ENCODE assay signal across 10 mouse cellular contexts in genomic region chr13:52584654-52585455, GRCm38 (mm10). TPM values are rescaled to one million over a fixed set of nuclear protein-coding genes. Genes with fewer than 3 reads are reported as not detected.
DNase-seq lines count a peak whose midpoint lies in the region; ATAC-seq and TF ChIP-seq lines count a peak whose summit lies in the region.
"Had no signal": no experiment of that assay in that cellular context is flagged by ENCODE, and none has a peak within 500 bp of the region (broad histone marks: within the 10 kb centered on the region; RNA-seq: fewer than 3 reads in every experiment).

No protein-coding gene starts in this region.

- peaks cover under 1% of the 10 kb centered on the region; the same call in 1 of the 2 replicates for H3K36me3 ChIP-seq in ES-E14 (ENCODE audit: control insufficient read depth, insufficient read depth, low read length, poor library complexity, severe bottlenecking)
- H3K36me3 ChIP-seq in heart, embryonic 13.5 days: no peaks in the 10 kb centered on the region
- no peaks in the 10 kb centered on the region for H3K36me3 ChIP-seq in midbrain, embryonic 14.5 days (ENCODE audit: control insufficient read depth, insufficient read depth, low read length)
- H3K36me3 ChIP-seq: neural tube, embryonic 12.5 days had no signal

- in situ Hi-C loops in ES-E14 (cut with MboI; ENCODE audit: low sequenced_read_pairs in 2 of 2, unreplicated experiment in 2 of 2): no loop called here

- 39% methylated on average over 17 of the region's 17 CpGs for WGBS in heart, embryonic 13.5 days
- WGBS in midbrain, embryonic 14.5 days: 70% methylated on average over 17 of the region's 17 CpGs

- H3K27me3 ChIP-seq in heart, embryonic 13.5 days (replicated peaks): no peaks in the 10 kb centered on the region
- peaks cover 27% of the 10 kb centered on the region for H3K27me3 ChIP-seq in midbrain, embryonic 14.5 days (ENCODE audit: control insufficient read depth, insufficient read depth, low read length)

- ATAC-seq in heart, embryonic 13.5 days (ENCODE audit: extremely low read depth, insufficient number of reproducible peaks, low FRiP score, low TSS enrichment): no peak
- ATAC-seq in midbrain, embryonic 14.5 days (ENCODE audit: low FRiP score, low TSS enrichment): no peak

- no peaks in the 10 kb centered on the region for H3K9me3 ChIP-seq in ES-E14 (ENCODE audit: control insufficient read depth, insufficient read depth, low read depth, low read length)
- no peaks in the 10 kb centered on the region for H3K9me3 ChIP-seq in heart, embryonic 13.5 days
- H3K9me3 ChIP-seq in midbrain, embryonic 14.5 days (ENCODE audit: control insufficient read depth, low read length): no peaks in the 10 kb centered on the region
- H3K9me3 ChIP-seq: neural tube, embryonic 12.5 days had no signal

- H3K9ac ChIP-seq in ES-E14 (ENCODE audit: insufficient read depth, low read depth, low read length, poor library complexity, severe bottlenecking): no peak overlapping the region; the same call in 1 of the 2 replicates
- H3K9ac ChIP-seq in heart, embryonic 13.5 days: peak overlapping the region; percentile 37; the same call in 1 of the 2 replicates
- H3K9ac ChIP-seq in midbrain, embryonic 14.5 days (replicated peaks; ENCODE audit: low read length): no peak overlapping the region
- H3K9ac ChIP-seq: neural tube, embryonic 12.5 days had no signal

- H3K27ac ChIP-seq in ES-E14 (ENCODE audit: insufficient read depth, low read depth, low read length, poor library complexity, severe bottlenecking): no peak overlapping the region; the same call in 1 of the 2 replicates
- 0 out of 2 replicates have a peak overlapping the region, but pooled peaks have one; percentile 28 for H3K27ac ChIP-seq in heart, embryonic 13.5 days (replicated peaks)
- no peak overlapping the region for H3K27ac ChIP-seq in midbrain, embryonic 14.5 days (replicated peaks; ENCODE audit: low read depth, low read length)
- H3K27ac ChIP-seq: neural tube, embryonic 12.5 days had no signal

- peak; percentile 36 for DNase-seq in gastrocnemius, postnatal 25 days
- DNase-seq in gastrocnemius, adult 8-10 months (ENCODE audit: low spot score in 2 of 2): no peak
- DNase-seq in ES-E14 (ENCODE audit: low read depth, low spot score): peak; percentile 70
- DNase-seq in lung, postnatal 4 days: peak; percentile 47 to 48
- DNase-seq in frontal cortex, postnatal 25 days (ENCODE audit: low spot score in 2 of 2): no peak
- DNase-seq in right cerebral cortex, adult 2 months (ENCODE audit: low spot score in 2 of 2): no peak
- no peak for DNase-seq in midbrain, embryonic 14.5 days
- DNase-seq: cerebellum, postnatal 36 days had no signal

- H3K4me2 ChIP-seq in heart, embryonic 13.5 days: peak overlapping the region; percentile 61
- H3K4me2 ChIP-seq in midbrain, embryonic 14.5 days (ENCODE audit: low read length): no peak overlapping the region

- peak overlapping the region; percentile 27 to 90 for H3K4me3 ChIP-seq in ES-E14 (ENCODE audit: insufficient read depth in 1 of 2, low read depth in 1 of 2, low read length in 2 of 2, poor library complexity in 1 of 2, severe bottlenecking in 1 of 2)
- H3K4me3 ChIP-seq in heart, embryonic 13.5 days: peak overlapping the region; percentile 35
- H3K4me3 ChIP-seq in midbrain, embryonic 14.5 days (replicated peaks; ENCODE audit: low read depth, low read length): no peak overlapping the region
- H3K4me3 ChIP-seq: neural tube, embryonic 12.5 days had no signal

- peaks cover 5% of the 10 kb centered on the region in 2 experiments for H3K4me1 ChIP-seq in ES-E14 (ENCODE audit: control insufficient read depth in 2 of 2, insufficient read depth in 2 of 2, low read length in 2 of 2, poor library complexity in 1 of 2)
- H3K4me1 ChIP-seq in heart, embryonic 13.5 days: peaks cover 8% of the 10 kb centered on the region; the same call in 1 of the 2 replicates
- H3K4me1 ChIP-seq in midbrain, embryonic 14.5 days (ENCODE audit: control insufficient read depth, insufficient read depth, low read length): 0 out of 2 replicates have a peak, but pooled peaks cover 7% of the 10 kb centered on the region

TF ChIP-seq in ES-E14, 5 proteins besides CTCF, POLR2A, EP300 and RAD21:
- TF ChIP-seq CHD2 (IDR thresholded peaks at IDR 0.05; ENCODE audit: low read depth, low read length) (no peak), ZC3H11A (IDR thresholded peaks at IDR 0.05; ENCODE audit: borderline replicate concordance, low read depth, low read length) (no peak), MAFK (IDR thresholded peaks at IDR 0.05; ENCODE audit: insufficient read depth, low read depth, low read length) (no peak), ZNF384 (IDR thresholded peaks at IDR 0.05; ENCODE audit: low read depth, low read length) (no peak), HCFC1 (IDR thresholded peaks at IDR 0.05; ENCODE audit: borderline replicate concordance, insufficient read depth, low read length) (no peak)

RNA-seq across cellular contexts. Expression of gene Syk, which starts 1.9 kb away (rescaled TPM):
- total RNA-seq in gastrocnemius, postnatal 25 days (2021): 1 to 10 TPM; 2.8 to 3.0 TPM
- 1 to 10 TPM in 3 of 4 experiments, under 1 TPM in 1; 0.46 to 1.6 (median 1.3) TPM for total RNA-seq in gastrocnemius, adult 8-10 months (2022)
- total RNA-seq in ES-E14 (2012; rRNA removed): 13.3 and 22.3 TPM in 2 replicates
- polyA plus RNA-seq in heart, embryonic 13.5 days (2015; fragmentation: Nextera tagmentation; extraction: Ambion mirVana): 6.3 and 6.5 TPM in 2 replicates
- polyA plus RNA-seq in midbrain, embryonic 14.5 days (2014; fragmentation: Nextera tagmentation; extraction: Ambion mirVana): 0.77 and 1.9 TPM in 2 replicates

RNA-seq across cellular contexts. Expression of gene Diras2, which starts 53.8 kb away (rescaled TPM):
- total RNA-seq in gastrocnemius, postnatal 25 days (2021): under 1 TPM in 1 of 2 experiments, not detected in 1; 0.08 TPM
- under 1 TPM; 0.07 to 0.13 (median 0.10) TPM for total RNA-seq in gastrocnemius, adult 8-10 months (2022)
- total RNA-seq in ES-E14 (2012; rRNA removed): 0.58 and 0.76 TPM in 2 replicates
- 0.52 and 0.65 TPM in 2 replicates for polyA plus RNA-seq in heart, embryonic 13.5 days (2015; fragmentation: Nextera tagmentation; extraction: Ambion mirVana)
- 3.9 and 5.7 TPM in 2 replicates for polyA plus RNA-seq in midbrain, embryonic 14.5 days (2014; fragmentation: Nextera tagmentation; extraction: Ambion mirVana)

Comparison
In these comparisons a context has a peak if more than half of its experiments do, and no peak if none do; other contexts are left out.
1. DNase-seq: peak in gastrocnemius, postnatal 25 days (single experiment), ES-E14 (single experiment) and lung, postnatal 4 days (2 of 2); none in gastrocnemius, adult 8-10 months (0 of 2), frontal cortex, postnatal 25 days (0 of 2), right cerebral cortex, adult 2 months (0 of 2) and midbrain, embryonic 14.5 days (single experiment).